Mouse (Mus musculus) liver, adult 2 months (tissue): ENCODE measurements around the gene Sema4b.
A peak's percentile ranks its signal among the peaks of the same experiment; 100 is the strongest.

Experiments used
- CTCF ChIP-seq: fragments of 200-500 bp; IDR thresholded peaks from 2 replicates; pipeline ENCODE4 v1.5.1; 2011; ENCODE audit warnings: low read depth, low read length, control low read depth
- POLR2A ChIP-seq: fragments of 200-500 bp; IDR thresholded peaks from 2 replicates; pipeline ENCODE4 v1.6.1; 2011; ENCODE audit warnings: low read length, control low read depth; ENCODE audit not compliant: insufficient read depth; ENCODE audit errors: extremely low read depth

DNA sequence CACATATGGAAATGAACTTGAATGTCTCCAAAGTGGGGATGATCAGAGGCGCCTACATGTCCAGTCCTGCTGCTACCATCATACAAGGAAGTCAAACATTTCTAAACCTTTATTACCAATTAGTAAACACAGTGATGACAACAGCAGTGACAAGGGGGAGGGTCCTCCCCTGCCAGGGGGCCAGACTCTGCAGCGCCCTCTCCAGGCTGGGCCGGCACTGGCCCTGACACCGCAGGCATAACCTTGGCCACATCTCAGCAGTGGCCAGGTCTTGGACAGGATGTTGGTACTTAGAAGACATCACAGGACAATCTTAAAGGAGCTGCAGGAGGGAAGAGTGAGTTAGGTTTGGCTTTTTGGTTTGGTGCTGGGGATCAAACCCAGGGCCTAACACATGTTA is 40.4 kb downstream of the Sema4b start:
- TF ChIP-seq CTCF (peak; percentile 35), POLR2A (no peak)
